Mouse (Mus musculus) MEL (cell line): ENCODE measurements at regions not wholly inside any gene's neighbourhood (a gene's known extent, or its start where the extent isn't known, plus 50 kb on each side); places are given as distances from the start of the nearest gene placed in this dataset.

Experiments used
- DNase-seq: peaks from one replicate; pipeline ENCODE4 v3.0.0; 2011; ENCODE audit warnings: low read depth, low spot score
- H3K27ac ChIP-seq: 2 replicates; pipeline ENCODE4 v1.5.1; 2012; ENCODE audit warnings: low read depth, mild to moderate bottlenecking, control low read depth, low read length, moderate library complexity; ENCODE audit not compliant: control insufficient read depth
- H3K27me3 ChIP-seq, 2 experiments: fragments of 150-350 bp in 1 of 2; sonication (generic) in 1 of 2; 2 replicates each; pipeline ENCODE4 v1.6.1; 2012; ENCODE audit warnings: low read length in 2 of 2, mild to moderate bottlenecking in 2 of 2, improper control_type of control experiment in 1 of 2, moderate library complexity in 1 of 2; ENCODE audit not compliant: insufficient read depth in 2 of 2, control insufficient read depth in 1 of 2
- H3K36me3 ChIP-seq, 2 experiments: 2 replicates each; pipeline ENCODE4 v1.6.1; 2012 to 2014; ENCODE audit warnings: low read length in 2 of 2, improper control_type of control experiment in 1 of 2, inconsistent platforms in 1 of 2, mild to moderate bottlenecking in 1 of 2; ENCODE audit not compliant: insufficient read depth in 2 of 2, control insufficient read depth in 1 of 2
- H3K4me1 ChIP-seq, 2 experiments: fragments of 150-350 bp in 1 of 2; sonication (generic) in 1 of 2; 2 replicates each; pipeline ENCODE4 v1.6.1; 2012; ENCODE audit warnings: low read length in 2 of 2, improper control_type of control experiment in 1 of 2, mild to moderate bottlenecking in 1 of 2; ENCODE audit not compliant: insufficient read depth in 2 of 2, control insufficient read depth in 1 of 2
- H3K4me3 ChIP-seq, 2 experiments: fragments of 150-350 bp in 1 of 2; sonication (generic) in 1 of 2; 2 replicates each; pipeline ENCODE4 v1.5.1; 2012; ENCODE audit warnings: low read depth in 2 of 2, low read length in 2 of 2, mild to moderate bottlenecking in 2 of 2, moderate library complexity in 2 of 2, control low read depth in 1 of 2, improper control_type of control experiment in 1 of 2; ENCODE audit not compliant: control insufficient read depth in 1 of 2, insufficient read depth in 1 of 2
- H3K79me2 ChIP-seq: 2 replicates; pipeline ENCODE4 v1.6.1; 2012; ENCODE audit warnings: mild to moderate bottlenecking, low read length, moderate library complexity; ENCODE audit not compliant: control insufficient read depth, poor library complexity, insufficient read depth
- H3K9ac ChIP-seq: 2 replicates; pipeline ENCODE4 v1.6.1; 2012; ENCODE audit warnings: low read depth, mild to moderate bottlenecking, control low read depth, low read length, moderate library complexity; ENCODE audit not compliant: control insufficient read depth, poor library complexity, severe bottlenecking
- H3K9me3 ChIP-seq: fragments of 150-350 bp; sonication (generic); replicated peaks from 2 replicates; pipeline ENCODE4 v1.6.1; 2012; ENCODE audit warnings: mild to moderate bottlenecking, low read length, improper control_type of control experiment, moderate library complexity; ENCODE audit not compliant: insufficient read depth
- CHD1 ChIP-seq: IDR thresholded peaks from 2 replicates; pipeline ENCODE4 v1.6.1; 2012; ENCODE audit warnings: low read depth, mild to moderate bottlenecking, inconsistent platforms, low read length, improper control_type of control experiment
- CHD2 ChIP-seq: IDR thresholded peaks from 2 replicates; pipeline ENCODE4 v1.6.1; 2011; ENCODE audit warnings: low read length, improper control_type of control experiment
- CTCF ChIP-seq, 3 experiments: IDR thresholded peaks in 2 of 3; conservative IDR thresholded peaks in 1 of 3; 2 replicates each; pipeline ENCODE4 v1.5.1; 2011 to 2012; ENCODE audit warnings: low read length in 3 of 3, low read depth in 2 of 3, mild to moderate bottlenecking in 2 of 3, improper control_type of control experiment in 1 of 3, inconsistent platforms in 1 of 3, mixed read lengths in 1 of 3, moderate library complexity in 1 of 3; ENCODE audit not compliant: control insufficient read depth in 1 of 3, insufficient read depth in 1 of 3, poor library complexity in 1 of 3, severe bottlenecking in 1 of 3
- ELF1 ChIP-seq: IDR thresholded peaks from 2 replicates; pipeline ENCODE4 v1.6.1; 2014; ENCODE audit warnings: low read depth, mild to moderate bottlenecking, inconsistent platforms, low read length, improper control_type of control experiment, moderate library complexity
- EP300 ChIP-seq, 2 experiments: IDR thresholded peaks; 2 replicates each; pipeline ENCODE4 v1.6.1; 2011; ENCODE audit warnings: improper control_type of control experiment in 2 of 2, low read length in 2 of 2, low read depth in 1 of 2, mild to moderate bottlenecking in 1 of 2
- GABPA ChIP-seq: IDR thresholded peaks from 2 replicates; pipeline ENCODE4 v1.6.1; 2012; ENCODE audit warnings: low read depth, mild to moderate bottlenecking, inconsistent platforms, low read length, improper control_type of control experiment, moderate library complexity
- GATA1 ChIP-seq: IDR thresholded peaks from 2 replicates; pipeline ENCODE4 v1.6.1; 2011; ENCODE audit warnings: low read depth, low read length, improper control_type of control experiment
- HCFC1 ChIP-seq: IDR thresholded peaks from 2 replicates; pipeline ENCODE4 v1.6.1; 2012; ENCODE audit warnings: low read depth, mild to moderate bottlenecking, inconsistent platforms, low read length, improper control_type of control experiment, moderate library complexity
- MAZ ChIP-seq: IDR thresholded peaks from 2 replicates; pipeline ENCODE4 v1.6.1; 2012; ENCODE audit warnings: low read depth, mild to moderate bottlenecking, inconsistent platforms, low read length, improper control_type of control experiment
- MXI1 ChIP-seq: IDR thresholded peaks from 2 replicates; pipeline ENCODE4 v1.6.1; 2011; ENCODE audit warnings: mild to moderate bottlenecking, low read depth, low read length, improper control_type of control experiment
- MYC ChIP-seq: IDR thresholded peaks from 2 replicates; pipeline ENCODE4 v1.6.1; 2011; ENCODE audit warnings: low read depth, mild to moderate bottlenecking, low read length, improper control_type of control experiment, moderate library complexity
- NRF1 ChIP-seq: IDR thresholded peaks from 2 replicates; pipeline ENCODE4 v1.6.1; 2014; ENCODE audit warnings: low read depth, mild to moderate bottlenecking, inconsistent platforms, low read length, improper control_type of control experiment, moderate library complexity; ENCODE audit not compliant: poor library complexity, insufficient read depth, severe bottlenecking
- POLR2A ChIP-seq, 2 experiments: IDR thresholded peaks; 2 replicates each; pipeline ENCODE4 v1.6.1; 2011 to 2012; ENCODE audit warnings: low read length in 2 of 2, mild to moderate bottlenecking in 2 of 2, control low read depth in 1 of 2, improper control_type of control experiment in 1 of 2, low read depth in 1 of 2, moderate library complexity in 1 of 2; ENCODE audit not compliant: control insufficient read depth in 1 of 2, insufficient read depth in 1 of 2, poor library complexity in 1 of 2
- POLR2AphosphoS5 ChIP-seq: IDR thresholded peaks from 2 replicates; pipeline ENCODE4 v1.6.1; 2012; ENCODE audit warnings: low read depth, borderline replicate concordance, mild to moderate bottlenecking, inconsistent platforms, low read length, moderate library complexity, mixed read lengths
- TAL1 ChIP-seq: IDR thresholded peaks from 2 replicates; pipeline ENCODE4 v1.6.1; 2012; ENCODE audit warnings: mild to moderate bottlenecking, inconsistent platforms, low read length, moderate library complexity, mixed read lengths
- TCF12 ChIP-seq: IDR thresholded peaks from 2 replicates; pipeline ENCODE4 v1.6.1; 2014; ENCODE audit warnings: low read depth, mild to moderate bottlenecking, inconsistent platforms, low read length, improper control_type of control experiment, moderate library complexity
- USF1 ChIP-seq: IDR thresholded peaks from 2 replicates; pipeline ENCODE4 v1.6.1; 2014; ENCODE audit warnings: low read depth, mild to moderate bottlenecking, inconsistent platforms, low read length, improper control_type of control experiment, moderate library complexity
- ZC3H11A ChIP-seq: IDR thresholded peaks from 2 replicates; pipeline ENCODE4 v1.6.1; 2012; ENCODE audit warnings: low read depth, mild to moderate bottlenecking, inconsistent platforms, low read length, improper control_type of control experiment
- ZKSCAN1 ChIP-seq: IDR thresholded peaks from 2 replicates; pipeline ENCODE4 v1.6.1; 2012; ENCODE audit warnings: low read depth, mild to moderate bottlenecking, inconsistent platforms, low read length, improper control_type of control experiment, moderate library complexity
- ZMIZ1 ChIP-seq: IDR thresholded peaks from 2 replicates; pipeline ENCODE4 v1.6.1; 2012; ENCODE audit warnings: low read depth, mild to moderate bottlenecking, inconsistent platforms, low read length, improper control_type of control experiment, moderate library complexity

DNA sequence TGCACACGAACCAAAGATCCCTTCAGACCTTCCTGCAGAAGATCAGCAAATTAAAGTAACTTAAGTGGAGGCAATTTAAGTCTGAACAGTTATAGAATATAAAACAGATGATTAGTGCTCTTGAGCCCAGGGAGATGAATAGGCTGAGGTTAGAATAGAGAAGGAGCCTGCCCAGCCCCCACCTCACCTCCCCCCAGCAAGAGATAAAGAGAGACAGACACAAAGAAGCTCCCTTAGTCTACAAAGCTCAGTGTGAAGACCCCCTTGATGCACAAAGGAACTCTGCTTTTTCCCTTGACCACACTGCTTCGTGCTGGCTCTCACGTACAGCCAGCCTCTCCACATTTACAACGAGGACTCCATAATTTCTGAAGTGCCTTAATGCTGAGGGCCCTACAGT is 67.3 kb upstream of the Ndn start:
- Histone ChIP-seq H3K4me3 (no peak overlapping the region), H3K79me2 (no peaks in the 10 kb centered on the region), H3K36me3 (no peaks in the 10 kb centered on the region), H3K27me3 (no peaks in the 10 kb centered on the region), H3K9ac (no peak overlapping the region), H3K4me1 (no peaks in the 10 kb centered on the region), H3K27ac (no peak overlapping the region), H3K9me3 (no peaks in the 10 kb centered on the region)
- TF ChIP-seq ZC3H11A (no peak), USF1 (no peak), CTCF (IDR thresholded peaks at IDR 0.05 in 2 of 3, conservative IDR thresholded peaks at IDR 0.05 in 1 of 3; ENCODE audit: control insufficient read depth in 1 of 3, insufficient read depth in 1 of 3, low read depth in 2 of 3, low read length in 3 of 3, poor library complexity in 1 of 3, severe bottlenecking in 1 of 3) (no peak), MYC (no peak), TCF12 (no peak), CHD1 (no peak), HCFC1 (no peak), POLR2AphosphoS5 (no peak), NRF1 (no peak), MXI1 (no peak), ELF1 (no peak), ZKSCAN1 (no peak), EP300 (IDR thresholded peaks at IDR 0.05; ENCODE audit: low read depth in 1 of 2, low read length in 2 of 2) (no peak), POLR2A (IDR thresholded peaks at IDR 0.05; ENCODE audit: control insufficient read depth in 1 of 2, insufficient read depth in 1 of 2, low read depth in 1 of 2, low read length in 2 of 2, poor library complexity in 1 of 2) (no peak), TAL1 (no peak), MAZ (no peak), CHD2 (no peak), ZMIZ1 (no peak), GATA1 (no peak), GABPA (no peak)
- no peak for DNase-seq
